Mouse (Mus musculus) lung, postnatal 0 days (tissue): ENCODE results near the gene Fam118a.

ENCODE experiments used
- CTCF ChIP-seq: IDR thresholded peaks from 2 replicates; pipeline ENCODE4 v1.5.1; 2016; ENCODE audit warnings: antibody characterized with exemption, mild to moderate bottlenecking
- EP300 ChIP-seq: IDR thresholded peaks from 2 replicates; pipeline ENCODE4 v1.6.1; 2016; ENCODE audit warnings: antibody characterized with exemption, mild to moderate bottlenecking, control low read depth

- TF ChIP-seq CTCF: peak; percentile 97
- TF ChIP-seq EP300: no peak
These were observed 27.5 kb upstream of the Fam118a start for GRCm38 (mm10) chr15:85000984-85001982.
